Mouse (Mus musculus): ENCODE measurements around the gene Foxe1.

Foxe1 gene

GRCm38 (mm10) chr4:46347580-46348515 is 4.4 kb downstream of the Foxe1 start:
- no peak for DNase-seq (ENCODE audit: extremely low read depth, low read depth)

- no peak for DNase-seq (ENCODE audit: extremely low read depth, low read depth)
These were observed 5.5 kb downstream of the Foxe1 start for GRCm38 (mm10) chr4:46348897-46349296.

GRCm38 (mm10) chr4:46349530-46349929 is 6.1 kb downstream of the Foxe1 start:
- no peak for DNase-seq (ENCODE audit: extremely low read depth, low read depth)

GRCm38 (mm10) chr4:46353045-46353444 is 9.6 kb downstream of the Foxe1 start:
- DNase-seq (ENCODE audit: extremely low read depth, low read depth): no peak

GRCm38 (mm10) chr4:46356351-46357133 is 13.1 kb downstream of the Foxe1 start:
- peak; percentile 37 for DNase-seq (ENCODE audit: extremely low read depth, low read depth)

GRCm38 (mm10) chr4:46359539-46360253 is 16.3 kb downstream of the Foxe1 start:
- DNase-seq (ENCODE audit: extremely low read depth, low read depth): peak; percentile 71

GRCm38 (mm10) chr4:46361258-46361657 is 17.8 kb downstream of the Foxe1 start:
- no peak for DNase-seq (ENCODE audit: extremely low read depth, low read depth)

GRCm38 (mm10) chr4:46364360-46364759 is 21.0 kb downstream of the Foxe1 start:
- DNase-seq (ENCODE audit: extremely low read depth, low read depth): no peak

GRCm38 (mm10) chr4:46367487-46367959 is 24.1 kb downstream of the Foxe1 start:
- no peak for DNase-seq (ENCODE audit: extremely low read depth, low read depth)

- DNase-seq (ENCODE audit: extremely low read depth, low read depth): no peak
These were observed 25.7 kb downstream of the Foxe1 start for GRCm38 (mm10) chr4:46369070-46369469.

- no peak for DNase-seq (ENCODE audit: extremely low read depth, low read depth)
These were observed 27.0 kb downstream of the Foxe1 start for GRCm38 (mm10) chr4:46370406-46370805.

- no peak for DNase-seq (ENCODE audit: extremely low read depth, low read depth)
These were observed 27.6 kb downstream of the Foxe1 start for GRCm38 (mm10) chr4:46371030-46371429.

- DNase-seq (ENCODE audit: extremely low read depth, low read depth): peak; percentile 62
These were observed 31.0 kb downstream of the Foxe1 start for GRCm38 (mm10) chr4:46374455-46374854.

GRCm38 (mm10) chr4:46374869-46375368 is 31.5 kb downstream of the Foxe1 start:
- peak; percentile 75 for DNase-seq (ENCODE audit: extremely low read depth, low read depth)

- DNase-seq (ENCODE audit: extremely low read depth, low read depth): no peak
These were observed 45.1 kb downstream of the Foxe1 start for GRCm38 (mm10) chr4:46388556-46388955.

- peak; percentile 98 for DNase-seq (ENCODE audit: extremely low read depth, low read depth)
These were observed 45.7 kb downstream of the Foxe1 start, which contains the start of gene Trmo for GRCm38 (mm10) chr4:46389013-46389611. TSS of gene Trmo (minus strand) at chr4:46389437.

GRCm38 (mm10) chr4:46389612-46390341 is 46.4 kb downstream of the Foxe1 start:
- DNase-seq (ENCODE audit: extremely low read depth, low read depth): no peak

- peak; percentile 91 for DNase-seq (ENCODE audit: extremely low read depth, low read depth)
These were observed 47.1 kb downstream of the Foxe1 start for GRCm38 (mm10) chr4:46390390-46390970.

GRCm38 (mm10) chr4:46394388-46394787 is 51.0 kb downstream of the Foxe1 start:
- no peak for DNase-seq (ENCODE audit: extremely low read depth, low read depth)

GRCm38 (mm10) chr4:46395736-46396135 is 52.3 kb downstream of the Foxe1 start:
- DNase-seq (ENCODE audit: extremely low read depth, low read depth): no peak
